Mouse (Mus musculus): ENCODE data around the gene Ap1g2.

Gene Ap1g2

DNA sequence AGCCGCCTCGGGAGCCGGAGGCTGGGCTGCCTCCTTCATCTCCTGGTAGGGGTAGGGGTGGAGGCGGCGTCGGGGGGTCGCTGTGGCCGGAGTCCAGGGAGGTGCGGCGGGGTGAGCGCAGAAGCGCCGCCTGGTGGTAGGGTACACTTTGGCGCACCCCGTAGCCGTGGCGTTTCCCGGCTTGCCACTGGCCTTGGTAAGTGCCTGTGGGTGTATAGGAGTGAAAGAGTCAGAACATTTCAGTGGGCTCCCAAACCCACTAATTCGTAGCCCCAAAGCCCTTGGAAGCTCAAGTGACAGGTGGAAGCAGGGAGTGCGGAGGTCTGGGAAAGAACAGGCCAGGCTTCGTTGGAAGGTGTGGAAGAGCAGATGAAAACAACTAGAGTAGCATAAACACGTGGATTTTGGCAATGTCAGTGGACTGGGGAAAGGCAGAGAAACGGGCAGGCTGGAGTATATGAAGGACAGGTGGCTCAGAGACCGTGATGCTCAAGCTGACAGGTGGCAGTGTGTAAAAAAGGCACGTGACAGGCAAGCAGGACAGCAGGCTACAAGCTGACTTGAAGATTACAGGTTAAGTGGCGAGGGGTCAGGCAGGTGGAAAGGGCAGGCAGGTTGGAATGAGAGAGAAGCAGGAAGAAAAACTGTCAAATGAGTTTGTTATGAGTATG is 7.7 kb upstream of the Ap1g2 start:
- no peak for DNase-seq (ENCODE audit: low read depth, low spot score)

DNA sequence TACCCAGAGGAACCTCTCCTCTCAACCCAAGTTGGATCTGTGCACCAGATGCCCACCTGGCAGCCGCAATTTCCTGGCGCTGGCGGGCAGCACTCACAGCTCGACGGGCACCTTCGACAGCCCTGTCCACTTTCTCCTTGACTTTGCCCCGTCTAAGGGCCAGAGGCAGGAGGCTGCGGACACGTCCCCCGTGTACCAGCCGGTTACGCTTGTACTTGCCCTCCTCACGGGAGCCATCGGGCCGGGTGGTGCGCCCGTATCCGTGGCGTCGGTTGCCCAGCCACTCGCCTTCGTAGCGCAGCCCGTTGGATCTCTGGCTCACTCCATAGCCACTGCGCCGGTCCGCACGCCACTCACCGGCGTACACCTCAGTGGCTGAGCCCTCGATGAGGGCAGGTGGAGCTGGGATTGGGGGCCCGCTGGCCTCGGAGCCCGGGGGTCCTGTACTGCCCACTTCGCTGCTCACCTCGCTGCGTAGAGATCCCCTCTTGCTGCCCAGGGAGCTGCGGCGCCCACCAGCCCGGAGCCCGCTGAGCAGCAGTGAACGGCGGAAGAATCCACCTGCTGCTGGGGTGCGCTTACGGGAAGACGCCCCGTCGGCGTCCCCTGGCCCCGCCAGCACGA is 7.1 kb upstream of the Ap1g2 start:
- no peak for DNase-seq (ENCODE audit: low read depth, low spot score)

DNA sequence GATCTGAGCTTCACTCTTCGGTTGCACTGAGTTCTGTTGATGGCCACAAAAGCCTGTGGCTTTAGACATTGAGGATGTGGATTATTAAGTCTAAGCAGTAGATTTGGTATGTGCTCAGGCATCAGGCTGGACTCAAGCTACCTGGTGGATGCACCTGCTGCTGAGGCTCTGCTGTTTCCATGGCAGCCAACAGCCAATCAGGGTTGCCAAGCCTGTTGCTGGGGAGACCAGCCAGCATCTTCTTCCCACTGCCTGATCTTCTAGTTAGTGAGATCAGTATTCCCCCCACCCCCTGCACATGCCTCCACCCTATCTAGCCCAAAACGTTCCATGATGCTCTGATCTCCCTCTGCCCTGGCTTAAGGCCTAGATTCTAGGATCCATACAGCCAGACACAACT is 5.3 kb upstream of the Ap1g2 start:
- DNase-seq (ENCODE audit: low read depth, low spot score): no peak

DNA sequence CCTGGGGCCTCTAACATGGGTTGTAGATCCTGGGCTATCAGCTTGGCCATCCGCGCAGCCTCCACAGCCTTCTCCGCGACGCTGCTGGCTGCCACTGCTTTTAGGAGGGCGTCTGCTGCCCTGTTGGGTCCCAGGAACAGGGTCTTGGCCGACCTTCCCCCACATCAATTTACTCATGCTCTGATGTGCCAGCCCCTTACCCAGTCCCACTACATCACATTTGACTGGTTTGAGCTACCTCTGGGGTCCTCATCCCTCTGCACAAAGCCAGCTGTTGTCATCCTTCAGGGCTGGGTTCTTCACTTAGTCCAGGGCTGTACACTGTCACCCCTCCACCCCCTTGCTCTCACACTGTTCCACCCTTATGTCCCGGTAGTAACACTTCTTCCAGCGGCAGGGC is 3.7 kb upstream of the Ap1g2 start:
- DNase-seq (ENCODE audit: low read depth, low spot score): no peak

DNA sequence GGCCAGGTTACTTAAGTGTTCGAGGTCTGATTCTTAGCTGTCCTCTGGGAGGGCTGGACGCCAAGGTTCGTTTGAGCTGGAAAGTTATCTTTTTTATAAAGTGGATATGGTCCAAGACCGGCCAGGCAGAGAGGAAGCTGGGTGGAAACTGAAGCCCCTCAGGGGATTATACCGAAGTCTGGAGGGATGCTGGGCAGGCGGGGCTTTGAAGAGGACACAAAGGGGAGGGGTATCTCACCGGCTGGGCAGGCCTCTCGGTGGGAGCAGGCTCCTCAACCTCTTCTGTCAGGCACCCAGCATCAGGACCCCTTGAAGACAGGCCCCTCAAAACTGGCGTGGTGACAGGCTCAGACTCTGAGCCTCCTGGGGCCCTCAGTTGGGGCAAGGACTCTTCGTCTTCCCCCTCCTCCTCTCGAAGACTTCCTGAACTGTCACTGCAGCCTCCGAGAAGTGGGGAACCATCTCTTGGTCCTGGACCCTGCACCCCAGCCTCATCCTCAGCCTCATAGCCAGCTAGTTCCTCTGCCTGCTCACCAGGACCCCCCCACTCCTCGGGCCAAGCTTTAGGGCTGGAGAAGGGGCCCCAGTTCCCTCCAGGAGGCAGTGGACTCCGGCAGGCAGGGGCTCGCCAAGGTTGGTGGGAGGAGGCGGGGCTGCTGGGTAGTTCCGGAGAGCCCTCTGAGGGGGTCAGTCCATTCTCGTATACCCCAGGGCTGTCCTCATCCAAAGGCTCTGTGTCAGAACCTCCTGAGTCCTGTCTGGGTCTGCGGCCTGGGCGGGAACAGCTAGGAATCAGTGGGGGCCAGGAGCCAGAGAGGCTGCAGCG is 2.9 kb upstream of the Ap1g2 start:
- DNase-seq (ENCODE audit: low read depth, low spot score): no peak

DNA sequence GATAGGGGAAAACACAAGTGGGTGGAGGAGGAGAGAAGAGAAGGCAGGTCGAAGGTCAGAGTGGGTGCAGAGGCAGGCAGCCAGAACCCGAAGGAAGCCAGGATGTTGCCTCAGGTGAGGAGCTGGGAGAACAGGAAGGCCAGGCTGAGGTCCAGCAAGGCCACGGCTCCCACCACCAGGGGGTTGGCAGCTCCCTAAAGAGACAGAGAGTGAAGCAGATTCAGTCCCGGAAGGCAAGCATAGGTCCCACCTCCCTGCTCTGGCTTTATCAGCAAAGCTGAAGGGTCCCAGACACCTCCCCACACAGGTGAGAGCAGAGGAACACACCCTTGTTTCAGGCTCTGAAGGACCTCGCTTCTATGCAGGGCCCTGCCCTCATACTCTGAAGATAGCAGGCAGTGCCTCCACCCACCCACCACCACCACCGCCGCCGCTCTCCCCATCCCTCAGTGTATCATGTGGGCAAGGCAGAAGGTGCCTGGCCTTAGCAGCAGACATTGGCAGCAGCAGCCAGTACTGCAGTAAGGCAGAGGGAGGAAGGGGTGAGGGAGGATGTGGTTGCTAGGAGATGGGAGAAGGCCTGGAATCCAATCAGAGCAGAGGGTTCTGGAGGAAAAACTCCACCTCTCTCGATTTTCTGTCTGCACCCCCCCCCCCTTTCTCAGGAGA is 1.9 kb upstream of the Ap1g2 start:
- DNase-seq (ENCODE audit: low read depth, low spot score): peak; percentile 98

DNA sequence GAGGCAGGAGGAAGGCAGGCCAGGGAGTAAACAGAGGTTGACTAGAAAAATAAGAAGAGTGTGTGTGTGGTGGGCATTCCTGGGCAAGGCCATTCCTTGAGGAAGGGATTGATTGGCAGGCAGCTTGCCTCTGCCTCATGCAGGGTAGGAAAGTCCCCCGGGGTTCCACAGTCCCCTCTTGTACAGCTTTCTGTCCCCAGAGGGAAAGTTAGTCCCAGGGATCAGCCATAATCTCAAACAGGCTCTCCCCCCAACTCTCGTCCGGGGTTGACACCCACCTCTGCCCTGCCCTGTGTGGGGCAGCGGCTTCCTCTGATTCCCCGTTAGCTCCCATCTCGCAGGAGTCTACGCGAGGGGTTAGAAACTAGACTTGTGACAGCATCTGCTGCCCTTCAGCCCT is 597 bp upstream of the Ap1g2 start:
- no peak for DNase-seq (ENCODE audit: low read depth, low spot score)

DNA sequence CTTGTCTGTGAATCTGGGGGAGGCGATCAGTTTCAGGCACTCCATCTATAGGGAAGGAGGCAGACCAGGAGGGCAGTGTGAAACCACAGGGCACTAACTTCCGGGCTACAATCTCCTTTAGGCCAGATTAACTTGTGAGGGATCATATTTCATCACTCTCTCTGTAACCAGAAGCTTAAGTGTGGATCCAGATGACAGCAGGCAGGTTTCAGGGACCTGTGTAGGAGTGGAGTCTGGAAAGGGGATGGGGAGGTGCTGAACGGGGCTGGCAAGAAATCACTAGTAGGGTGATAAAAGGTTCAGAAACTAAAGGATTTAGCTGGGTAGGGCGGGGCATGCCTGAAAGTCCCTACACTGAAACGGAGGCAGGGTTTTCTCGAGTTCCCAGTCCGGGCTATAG is 1.0 kb downstream of the Ap1g2 start:
- DNase-seq (ENCODE audit: low read depth, low spot score): no peak

DNA sequence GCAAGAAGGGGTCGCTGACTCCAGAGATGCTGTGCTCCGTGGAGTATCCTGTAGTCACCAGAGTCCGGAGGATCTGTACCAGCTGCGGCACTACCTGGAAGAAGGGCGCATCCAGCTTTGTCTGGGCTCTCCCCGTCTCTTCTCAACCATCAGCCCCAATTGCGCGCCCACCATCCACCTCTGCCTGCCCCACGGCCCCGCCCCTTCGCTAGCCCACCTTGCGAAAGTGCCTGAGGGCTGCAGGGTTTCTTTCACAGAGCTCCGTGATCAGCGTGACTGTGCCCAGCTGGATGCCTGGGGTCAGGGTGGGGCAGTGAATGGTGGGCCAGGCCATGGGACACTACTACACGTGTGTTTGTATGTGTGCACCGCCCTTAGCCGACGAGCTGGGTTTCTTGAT is 2.0 kb downstream of the Ap1g2 start:
- DNase-seq (ENCODE audit: low read depth, low spot score): no peak

DNA sequence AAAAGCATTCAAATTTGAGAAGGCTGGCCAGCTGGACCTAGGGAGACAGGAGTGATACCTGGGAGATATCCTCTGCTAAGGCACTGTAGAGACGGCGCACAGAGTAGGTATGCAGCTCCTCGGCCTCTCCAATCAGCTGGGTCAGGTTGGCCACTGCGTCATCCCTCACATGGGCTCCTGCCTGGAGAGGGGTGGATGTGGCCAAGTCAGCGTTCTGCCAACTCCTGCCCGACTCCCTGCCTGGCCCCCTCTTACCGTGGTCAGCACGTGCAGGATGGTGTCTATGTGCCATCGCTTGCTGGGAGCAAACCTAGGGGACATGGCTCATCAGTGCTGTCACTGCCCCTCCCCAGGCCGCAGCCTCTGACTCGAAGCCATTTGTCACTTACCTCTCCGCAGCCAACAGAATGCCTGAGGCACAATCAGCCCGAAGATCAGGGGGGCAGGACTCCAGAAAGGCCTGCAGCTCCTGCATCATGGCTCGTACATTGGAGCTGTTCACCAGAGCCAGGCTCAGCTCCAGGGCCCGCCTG is 4.1 kb downstream of the Ap1g2 start:
- DNase-seq (ENCODE audit: low read depth, low spot score): no peak

DNA sequence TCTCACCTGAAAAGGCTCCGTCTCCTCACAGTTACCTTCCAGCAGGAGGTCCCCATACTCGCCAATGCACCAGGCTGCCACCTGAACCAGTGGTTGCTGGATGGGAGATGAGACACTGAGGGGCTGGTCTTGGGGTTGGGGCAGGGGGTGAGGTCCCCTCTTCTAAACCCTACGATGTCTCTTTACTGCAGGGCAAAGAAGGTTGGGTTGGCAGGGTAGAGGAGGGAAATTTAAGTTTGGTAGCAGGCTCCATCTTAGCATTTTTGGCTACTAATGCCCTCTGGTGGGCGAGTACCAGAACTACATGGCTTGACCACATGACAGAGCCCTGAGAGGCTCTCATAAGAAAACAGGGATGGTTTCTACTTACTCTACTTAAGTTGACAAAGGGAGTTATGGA is 4.8 kb downstream of the Ap1g2 start:
- no peak for DNase-seq (ENCODE audit: low read depth, low spot score)

DNA sequence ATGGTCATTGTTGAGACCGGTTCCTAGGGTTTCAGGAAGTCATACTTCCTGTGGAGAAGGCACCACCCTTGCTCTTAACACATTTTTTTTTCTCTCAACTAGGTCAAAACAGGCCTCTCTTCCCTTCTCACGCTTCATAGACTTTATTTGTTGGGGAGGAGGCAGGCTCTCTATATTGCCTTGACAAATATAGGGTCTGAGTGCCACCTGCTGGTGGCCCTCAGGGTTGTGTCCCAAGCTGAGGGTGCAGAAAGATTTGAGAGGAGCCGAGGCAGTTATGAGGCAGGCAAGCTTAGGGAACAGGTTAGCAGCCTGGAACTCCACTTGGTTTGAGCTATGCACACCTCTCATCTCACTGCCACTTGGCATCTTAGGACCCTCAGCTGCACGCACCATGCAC is 8.3 kb downstream of the Ap1g2 start:
- DNase-seq (ENCODE audit: low read depth, low spot score): no peak

DNA sequence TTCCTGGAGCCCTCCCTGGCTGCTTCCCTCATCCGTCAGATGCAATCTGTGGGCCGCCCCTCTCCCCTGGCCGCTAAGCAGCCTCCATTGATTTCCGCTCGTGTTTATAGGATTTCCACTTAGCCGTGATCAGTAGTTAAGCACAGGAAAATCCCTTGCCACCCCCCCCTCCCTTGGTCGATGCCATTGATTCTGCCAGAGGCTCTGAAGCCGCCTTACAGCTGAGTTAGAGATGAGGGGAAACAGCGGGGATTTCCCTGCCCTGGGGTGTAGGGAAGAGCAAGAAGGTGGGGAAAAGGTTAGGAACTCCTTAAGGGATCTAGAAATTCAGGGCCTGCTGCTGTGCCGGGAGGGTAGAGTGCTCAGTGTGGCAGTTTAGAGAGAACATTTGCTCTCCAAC is 8.7 kb downstream of the Ap1g2 start:
- DNase-seq (ENCODE audit: low read depth, low spot score): no peak

DNA sequence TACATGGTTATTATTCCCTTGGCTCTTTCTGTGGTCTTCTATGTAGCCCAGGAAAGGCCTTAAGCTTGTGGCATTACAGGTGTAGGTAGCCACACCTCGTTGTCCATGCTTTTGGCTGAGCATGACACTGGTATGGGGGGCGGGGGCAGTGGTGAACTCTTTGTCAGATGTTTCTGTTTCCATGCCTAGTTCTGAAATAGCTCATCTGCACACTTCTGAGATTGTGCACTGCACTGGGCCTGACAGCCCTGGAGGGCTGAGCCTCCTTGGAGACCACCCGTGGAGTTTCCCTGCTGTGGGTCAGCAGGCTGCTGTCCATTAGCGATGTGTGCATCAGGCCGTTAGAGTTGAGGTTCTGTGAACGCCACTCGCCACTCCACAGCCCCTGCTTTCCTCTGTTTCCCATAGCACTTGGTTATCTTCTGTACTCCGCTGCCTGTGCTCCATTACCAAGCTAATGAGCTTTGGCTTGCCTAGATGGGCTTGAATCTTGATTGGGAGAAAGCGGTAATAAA is 9.8 kb downstream of the Ap1g2 start:
- DNase-seq (ENCODE audit: low read depth, low spot score): no peak

DNA sequence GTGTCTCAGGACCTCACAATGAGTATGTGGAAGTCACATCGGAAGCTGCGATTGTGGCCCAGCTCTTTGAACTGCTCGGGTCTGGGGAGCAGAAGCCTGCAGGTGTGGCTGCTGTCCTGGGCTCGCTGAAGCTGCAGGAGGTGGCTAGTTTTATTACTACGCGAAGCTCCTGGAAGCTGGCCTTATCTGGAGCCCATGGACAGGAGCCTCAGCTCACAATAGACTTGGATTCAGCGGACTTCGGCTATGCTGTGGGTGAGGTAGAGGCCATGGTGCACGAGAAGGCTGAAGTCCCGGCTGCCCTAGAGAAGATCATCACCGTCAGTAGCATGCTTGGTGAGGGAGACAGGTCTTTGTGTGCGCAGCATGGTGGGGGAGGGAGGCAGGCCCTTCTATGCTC is 10.7 kb downstream of the Ap1g2 start:
- no peak for DNase-seq (ENCODE audit: low read depth, low spot score)

DNA sequence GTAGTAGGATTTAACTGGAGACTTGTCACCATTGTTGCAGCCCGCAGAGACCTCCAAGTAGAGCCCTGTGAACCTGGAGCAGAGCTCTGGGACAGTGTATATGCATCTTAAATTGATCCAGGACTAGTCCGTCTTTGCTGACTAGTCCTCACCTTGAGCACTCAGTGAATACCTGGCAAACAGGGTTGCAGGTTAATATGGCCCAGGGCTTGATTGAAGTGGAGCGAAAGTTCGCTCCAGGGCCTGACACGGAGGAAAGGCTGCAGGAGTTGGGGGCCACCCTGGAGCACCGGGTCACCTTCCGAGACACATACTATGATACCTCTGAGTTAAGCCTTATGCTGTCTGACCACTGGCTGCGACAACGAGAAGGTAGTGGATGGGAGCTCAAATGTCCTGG is 11.1 kb downstream of the Ap1g2 start:
- DNase-seq (ENCODE audit: low read depth, low spot score): no peak

DNA sequence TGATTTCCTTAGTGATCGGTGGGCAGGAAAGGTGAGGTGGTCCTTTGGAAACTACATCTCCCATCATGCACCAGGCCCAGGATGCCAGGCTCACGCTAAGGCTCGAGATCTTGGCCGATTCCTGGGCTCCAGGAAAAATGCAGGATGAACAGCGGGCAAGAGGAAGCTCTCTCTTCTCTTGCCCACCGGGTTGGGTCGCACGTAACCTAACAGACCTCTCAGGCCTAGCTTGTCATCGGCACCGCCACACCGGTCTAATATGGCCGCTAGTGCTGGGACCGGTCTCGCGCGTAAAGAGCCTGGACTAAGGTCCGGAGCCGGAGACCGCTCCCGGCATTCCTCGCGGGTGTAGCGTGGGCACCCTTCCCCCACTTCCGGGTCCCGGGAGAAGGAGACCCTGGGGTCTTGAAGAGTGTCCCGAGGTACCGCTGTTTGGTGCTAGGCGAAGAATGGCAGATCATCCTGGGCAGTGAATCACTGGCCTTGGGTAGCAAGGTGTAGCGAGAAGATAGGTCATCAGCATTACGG is 11.6 kb downstream of the Ap1g2 start, which contains the start of gene Thtpa:
TSS of gene Thtpa (plus strand) at position 81 of the 528 bp plus-strand sequence.
- no peak for DNase-seq (ENCODE audit: low read depth, low spot score)

DNA sequence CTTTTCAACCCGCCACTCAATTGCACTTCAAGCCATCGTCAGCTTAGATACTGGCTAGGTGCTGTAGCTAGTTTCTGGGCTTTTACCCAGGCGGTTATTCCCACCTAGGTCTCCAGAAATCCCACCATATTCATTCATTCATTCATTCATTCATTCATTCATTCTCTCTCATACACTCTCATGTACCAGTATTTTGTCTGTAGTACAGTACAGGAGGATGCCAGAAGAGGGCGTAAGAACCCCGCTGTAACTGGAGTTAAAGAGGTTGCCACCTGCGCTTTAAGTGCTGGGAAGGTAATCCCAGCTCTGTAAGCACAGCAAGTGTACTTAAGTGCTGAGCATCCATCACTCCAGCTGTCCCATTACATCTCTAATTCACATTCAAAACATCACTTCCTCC is 12.5 kb downstream of the Ap1g2 start:
- no peak for DNase-seq (ENCODE audit: low read depth, low spot score)

DNA sequence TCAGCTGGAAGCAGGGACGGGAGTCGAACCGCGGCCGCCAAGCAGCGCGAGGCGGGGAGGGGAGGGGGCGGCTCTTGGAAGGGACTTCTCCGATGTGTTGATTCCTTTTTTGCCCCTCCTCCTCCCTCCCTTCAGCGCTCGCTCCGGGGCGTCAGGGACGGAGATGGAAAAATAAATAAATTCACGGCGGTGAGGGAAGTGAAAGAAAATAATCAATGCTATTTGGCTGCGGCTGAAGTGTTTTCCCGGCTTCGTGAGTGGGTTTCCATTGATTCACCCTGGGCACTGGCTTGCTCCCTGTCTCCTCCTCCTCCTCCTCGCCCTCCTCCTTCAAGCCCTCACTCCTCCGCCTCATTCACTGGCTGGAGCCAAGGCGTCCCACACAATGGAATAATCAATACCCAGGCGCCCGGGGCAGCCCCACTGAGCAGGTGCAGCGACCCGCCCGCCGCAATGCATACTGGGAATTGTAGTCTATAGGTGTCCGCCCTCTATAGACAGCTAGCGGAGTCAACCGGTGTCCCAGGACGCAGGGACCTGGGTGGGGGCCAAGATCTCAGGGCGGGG is 14.3 kb downstream of the Ap1g2 start, which contains the start of gene Zfhx2:
TSS of gene Zfhx2 (minus strand) at position 314 of the 567 bp plus-strand sequence.
- DNase-seq (ENCODE audit: low read depth, low spot score): peak; percentile 92

DNA sequence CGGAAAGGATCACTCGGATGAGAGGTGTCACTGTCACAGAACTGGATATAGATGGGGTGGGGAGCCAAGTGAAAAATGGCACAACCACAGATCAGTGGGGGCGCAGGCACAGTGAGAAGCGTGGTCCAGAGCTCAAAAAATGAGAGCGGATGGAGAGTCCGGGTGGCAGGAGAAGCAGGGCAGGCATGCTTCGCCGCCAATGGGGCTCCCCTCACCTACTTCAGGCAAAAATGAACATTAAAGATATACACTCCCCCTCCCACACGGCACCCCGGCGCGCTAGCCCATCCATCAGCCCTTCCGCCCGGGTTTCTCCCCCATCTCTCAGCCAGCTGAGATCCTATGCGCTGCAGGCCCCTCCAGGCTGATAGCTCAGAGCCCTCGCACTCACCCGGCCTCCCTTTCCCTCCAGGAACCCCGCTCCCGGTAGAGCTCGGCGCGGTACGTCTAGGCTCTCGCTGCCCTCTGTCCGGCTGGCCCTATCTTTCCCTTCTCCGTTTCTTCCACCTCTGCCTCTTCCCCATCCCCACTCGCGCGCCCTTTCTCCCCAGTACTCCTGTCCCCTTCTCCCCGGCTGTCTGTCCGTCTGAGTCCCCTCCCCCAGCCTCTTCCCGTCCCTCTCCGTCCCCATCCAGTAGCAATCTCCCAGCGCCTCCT is 15.1 kb downstream of the Ap1g2 start:
- no peak for DNase-seq (ENCODE audit: low read depth, low spot score)

Measured in telencephalon, adult 2 months (tissue).